Mouse (Mus musculus) stomach, postnatal 0 days (tissue): ENCODE results near the gene Ldah.
A peak's percentile ranks its signal among the peaks of the same experiment; 100 is the strongest.

Experiments
- CTCF ChIP-seq: IDR thresholded peaks from 2 replicates; pipeline ENCODE4 v1.5.1; 2016; ENCODE audit warnings: antibody characterized with exemption, low read depth, mild to moderate bottlenecking, moderate library complexity
- EP300 ChIP-seq: optimal IDR thresholded peaks from 2 replicates; pipeline ENCODE3; 2016; ENCODE audit warnings: antibody characterized with exemption

GRCm38 (mm10) chr12:8207978-8208403, at the start of gene Ldah:
- TF ChIP-seq CTCF (peak; percentile 54), EP300 (no peak)
